Mouse (Mus musculus): ENCODE measurements around the gene Sema5a. TPM values are rescaled to one million over a fixed set of nuclear protein-coding genes. Genes with fewer than 3 reads are reported as not detected.

Gene Sema5a
- polyA plus RNA-seq, 1 experiment from 2014 or later, result 0.48 TPM

DNA sequence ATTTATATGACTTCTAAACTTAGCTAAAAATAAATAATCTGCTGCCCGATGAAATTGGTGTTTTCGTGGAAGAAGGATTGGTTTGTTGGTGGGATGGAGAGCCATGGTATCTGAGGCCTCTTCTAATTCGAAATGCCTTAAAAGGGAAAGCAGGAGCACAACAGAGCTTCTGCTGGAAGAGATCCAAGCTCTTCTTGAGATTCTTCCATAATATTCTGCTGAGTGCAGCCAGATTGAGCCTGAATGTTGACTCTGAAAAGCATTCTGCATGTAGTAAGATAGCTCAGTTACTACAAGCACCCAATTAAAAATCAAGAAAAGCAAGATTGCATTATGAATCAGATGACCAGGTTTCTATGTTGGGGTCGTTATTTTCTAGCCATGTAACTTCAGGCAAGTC lies 36.8 kb downstream of the Sema5a start:
- Histone ChIP-seq H3K4me2 (ENCODE audit: low read depth, low read length) (no peak overlapping the region), H3K4me3 (ENCODE audit: low read depth, low read length) (no peak overlapping the region), H3K9ac (ENCODE audit: low read depth, low read length) (no peak overlapping the region), H3K9me3 (replicated peaks; ENCODE audit: control insufficient read depth, low read length) (no peaks in the 10 kb centered on the region), H3K4me1 (ENCODE audit: control insufficient read depth, low read depth, low read length) (no peaks in the 10 kb centered on the region), H3K27ac (ENCODE audit: low read length) (no peak overlapping the region), H3K36me3 (ENCODE audit: control insufficient read depth, insufficient read depth) (no peaks in the 10 kb centered on the region), H3K27me3 (ENCODE audit: control insufficient read depth, insufficient read depth, low read depth, low read length) (no peaks in the 10 kb centered on the region)
- ATAC-seq (ENCODE audit: low read depth), result no peak
- WGBS (ENCODE audit: insufficient replicate concordance), result 64% methylated on average over 4 of the region's 4 CpGs

DNA sequence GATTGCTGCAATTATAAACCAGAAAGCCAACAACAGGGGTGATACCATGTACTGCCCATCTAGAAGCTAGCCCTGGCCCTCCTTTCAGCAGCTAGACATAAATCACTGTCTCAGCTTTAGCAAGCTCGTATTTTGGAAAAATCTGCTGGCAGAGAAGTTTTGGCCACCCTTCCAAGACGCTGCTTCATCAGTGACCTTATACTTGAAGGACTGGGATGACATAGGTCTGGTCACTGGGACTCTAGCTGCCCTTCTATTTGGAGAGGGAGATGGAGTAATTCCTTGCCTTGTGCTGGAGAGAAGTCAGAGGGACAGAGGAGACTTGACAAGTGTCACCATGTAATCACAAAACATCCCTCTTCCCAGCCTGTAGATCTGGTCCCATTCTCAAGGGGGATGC lies 40.1 kb downstream of the Sema5a start:
- Histone ChIP-seq H3K27me3 (ENCODE audit: control insufficient read depth, insufficient read depth, low read depth, low read length) (no peaks in the 10 kb centered on the region), H3K4me1 (ENCODE audit: control insufficient read depth, low read depth, low read length) (no peaks in the 10 kb centered on the region), H3K36me3 (ENCODE audit: control insufficient read depth, insufficient read depth) (no peaks in the 10 kb centered on the region), H3K27ac (ENCODE audit: low read length) (no peak overlapping the region), H3K4me3 (ENCODE audit: low read depth, low read length) (no peak overlapping the region), H3K9ac (ENCODE audit: low read depth, low read length) (no peak overlapping the region), H3K4me2 (ENCODE audit: low read depth, low read length) (no peak overlapping the region), H3K9me3 (replicated peaks; ENCODE audit: control insufficient read depth, low read length) (no peaks in the 10 kb centered on the region)
- WGBS (ENCODE audit: insufficient replicate concordance), result 47% methylated on average over 2 of the region's 2 CpGs
- ATAC-seq (ENCODE audit: low read depth), result no peak

DNA sequence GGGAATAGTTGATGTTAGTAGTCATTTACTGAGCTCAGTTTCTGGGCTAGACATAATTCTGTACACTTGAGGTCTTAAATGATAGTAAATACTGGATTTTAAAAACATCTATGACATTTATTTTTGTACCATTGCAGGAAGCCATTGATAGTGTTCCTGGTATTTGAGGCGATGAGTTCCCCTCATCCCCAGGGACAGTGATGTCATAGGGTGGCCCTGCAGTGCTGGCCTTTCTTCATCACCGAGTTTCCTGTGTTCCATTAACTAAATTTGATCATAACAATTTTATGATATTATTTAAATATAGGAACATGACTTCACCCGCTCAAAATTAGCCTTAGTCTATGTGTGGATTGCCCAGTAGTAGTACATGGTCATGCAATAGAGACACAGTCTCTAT lies 41.7 kb downstream of the Sema5a start:
- H3K9me3 ChIP-seq (replicated peaks; ENCODE audit: control insufficient read depth, low read length), result no peaks in the 10 kb centered on the region
- H3K36me3 ChIP-seq (ENCODE audit: control insufficient read depth, insufficient read depth), result no peaks in the 10 kb centered on the region
- H3K4me1 ChIP-seq (ENCODE audit: control insufficient read depth, low read depth, low read length), result no peaks in the 10 kb centered on the region
- 49% methylated on average over 3 of the region's 3 CpGs for WGBS (ENCODE audit: insufficient replicate concordance)
- no peak overlapping the region for H3K27ac ChIP-seq (ENCODE audit: low read length)
- H3K4me2 ChIP-seq (ENCODE audit: low read depth, low read length), result no peak overlapping the region
- no peaks in the 10 kb centered on the region for H3K27me3 ChIP-seq (ENCODE audit: control insufficient read depth, insufficient read depth, low read depth, low read length)
- H3K4me3 ChIP-seq (ENCODE audit: low read depth, low read length), result no peak overlapping the region
- ATAC-seq (ENCODE audit: low read depth), result no peak
- no peak overlapping the region for H3K9ac ChIP-seq (ENCODE audit: low read depth, low read length)

DNA sequence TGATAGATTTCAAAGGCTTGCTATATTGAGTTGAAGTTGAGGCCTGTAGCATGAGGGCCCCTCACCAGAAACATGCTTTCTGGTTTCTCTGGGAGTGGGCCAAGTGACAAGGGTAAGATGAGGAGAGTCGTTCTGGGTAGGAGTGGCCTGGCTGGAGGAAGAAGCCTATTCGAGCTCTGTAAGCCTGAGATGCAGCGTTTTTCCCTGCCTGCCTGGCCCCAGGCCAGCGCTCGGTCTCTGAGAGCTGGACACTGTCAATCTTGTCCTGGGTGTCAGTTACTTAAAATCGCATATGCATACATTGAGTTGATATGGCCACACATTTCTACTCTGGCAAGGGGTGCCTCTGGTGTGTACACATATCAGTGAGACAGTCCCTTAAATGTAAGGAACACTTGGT lies 43.9 kb downstream of the Sema5a start:
- WGBS (ENCODE audit: insufficient replicate concordance), result 58% methylated on average over 6 of the region's 6 CpGs
- ATAC-seq (ENCODE audit: low read depth), result no peak
- H3K27ac ChIP-seq (ENCODE audit: low read length), result no peak overlapping the region

DNA sequence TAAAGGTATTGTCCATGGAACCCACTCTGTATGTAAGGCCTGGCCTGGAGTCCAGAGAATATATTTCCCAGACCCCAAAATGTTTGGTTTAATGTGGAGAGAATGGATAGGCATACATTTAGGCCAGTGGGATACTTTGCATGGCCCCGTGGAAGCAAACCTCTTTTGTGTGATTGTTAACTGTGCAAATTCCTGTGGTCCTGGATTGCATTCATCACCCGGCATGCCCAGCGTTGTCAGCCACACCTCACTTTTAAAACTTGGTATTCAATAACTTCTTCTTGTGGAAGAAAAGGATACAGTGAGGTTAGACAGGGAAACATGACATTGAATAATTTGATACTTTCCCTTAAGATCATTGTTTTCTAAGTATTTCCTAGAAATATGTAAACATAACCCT lies 46.4 kb downstream of the Sema5a start:
- no peaks in the 10 kb centered on the region for H3K4me1 ChIP-seq (ENCODE audit: control insufficient read depth, low read depth, low read length)
- no peak overlapping the region for H3K27ac ChIP-seq (ENCODE audit: low read length)
- H3K9ac ChIP-seq (ENCODE audit: low read depth, low read length), result no peak overlapping the region
- no peak for ATAC-seq (ENCODE audit: low read depth)
- H3K9me3 ChIP-seq (replicated peaks; ENCODE audit: control insufficient read depth, low read length), result no peaks in the 10 kb centered on the region
- no peaks in the 10 kb centered on the region for H3K36me3 ChIP-seq (ENCODE audit: control insufficient read depth, insufficient read depth)
- WGBS (ENCODE audit: insufficient replicate concordance), result 68% methylated on average over 3 of the region's 3 CpGs
- no peak overlapping the region for H3K4me3 ChIP-seq (ENCODE audit: low read depth, low read length)
- no peaks in the 10 kb centered on the region for H3K27me3 ChIP-seq (ENCODE audit: control insufficient read depth, insufficient read depth, low read depth, low read length)
- H3K4me2 ChIP-seq (ENCODE audit: low read depth, low read length), result no peak overlapping the region

More for the DNA sequence above, 43.9 kb downstream of the Sema5a start:
- H3K9me3 ChIP-seq (replicated peaks; ENCODE audit: control insufficient read depth, low read length), result no peaks in the 10 kb centered on the region
- H3K4me3 ChIP-seq (ENCODE audit: low read depth, low read length), result no peak overlapping the region
- no peak overlapping the region for H3K9ac ChIP-seq (ENCODE audit: low read depth, low read length)
- no peak overlapping the region for H3K4me2 ChIP-seq (ENCODE audit: low read depth, low read length)
- H3K36me3 ChIP-seq (ENCODE audit: control insufficient read depth, insufficient read depth), result no peaks in the 10 kb centered on the region
- H3K27me3 ChIP-seq (ENCODE audit: control insufficient read depth, insufficient read depth, low read depth, low read length), result no peaks in the 10 kb centered on the region
- H3K4me1 ChIP-seq (ENCODE audit: control insufficient read depth, low read depth, low read length), result no peaks in the 10 kb centered on the region

DNA sequence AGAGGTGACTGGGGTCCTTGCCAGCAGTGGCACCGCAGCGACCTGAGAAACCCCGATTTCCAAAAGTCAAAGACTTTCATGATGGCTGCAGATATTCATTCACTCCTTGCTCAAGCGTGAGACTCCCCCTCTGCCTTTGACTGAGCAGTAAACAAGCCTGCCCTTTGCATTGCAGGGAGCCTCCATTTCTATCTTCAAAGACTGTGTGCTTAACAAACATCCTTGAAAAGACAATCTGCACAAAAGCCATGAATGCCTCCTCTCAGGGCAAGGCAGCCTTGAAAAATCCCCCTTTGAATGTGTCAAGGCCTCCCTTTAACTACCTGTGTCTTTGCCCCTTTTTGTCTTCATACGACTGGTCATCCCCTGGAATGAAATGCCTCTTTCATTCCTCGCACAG lies 51.9 kb downstream of the Sema5a start:
- H3K27me3 ChIP-seq (ENCODE audit: control insufficient read depth, insufficient read depth, low read depth, low read length), result no peaks in the 10 kb centered on the region
- H3K4me1 ChIP-seq (ENCODE audit: control insufficient read depth, low read depth, low read length), result no peaks in the 10 kb centered on the region
- H3K9me3 ChIP-seq (replicated peaks; ENCODE audit: control insufficient read depth, low read length), result no peaks in the 10 kb centered on the region
- H3K4me3 ChIP-seq (ENCODE audit: low read depth, low read length), result no peak overlapping the region
- no peak overlapping the region for H3K27ac ChIP-seq (ENCODE audit: low read length)
- no peak overlapping the region for H3K9ac ChIP-seq (ENCODE audit: low read depth, low read length)
- no peak overlapping the region for H3K4me2 ChIP-seq (ENCODE audit: low read depth, low read length)
- WGBS (ENCODE audit: insufficient replicate concordance), result 54% methylated on average over 6 of the region's 6 CpGs
- ATAC-seq (ENCODE audit: low read depth), result no peak
- no peaks in the 10 kb centered on the region for H3K36me3 ChIP-seq (ENCODE audit: control insufficient read depth, insufficient read depth)

DNA sequence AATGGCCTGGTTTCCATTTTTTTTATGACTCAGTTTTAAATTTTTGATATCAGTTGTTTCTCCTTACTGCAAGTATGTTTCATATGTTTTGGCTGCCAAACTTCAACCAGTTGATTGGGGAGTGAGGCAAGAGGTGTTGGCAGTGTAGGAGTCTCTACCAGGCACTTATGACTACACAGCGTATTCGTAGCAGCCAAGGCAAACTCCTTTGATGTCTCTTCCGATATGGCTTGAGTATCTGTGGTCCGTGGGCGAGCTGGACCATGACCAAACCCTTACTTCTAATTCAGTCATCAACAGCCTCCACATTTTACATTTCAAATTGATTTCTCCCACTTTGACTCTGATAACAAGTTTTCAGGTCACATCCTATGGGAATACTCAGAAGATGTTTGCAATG lies 52.7 kb downstream of the Sema5a start:
- H3K9ac ChIP-seq (ENCODE audit: low read depth, low read length), result no peak overlapping the region
- no peak overlapping the region for H3K27ac ChIP-seq (ENCODE audit: low read length)
- H3K4me1 ChIP-seq (ENCODE audit: control insufficient read depth, low read depth, low read length), result no peaks in the 10 kb centered on the region
- H3K4me2 ChIP-seq (ENCODE audit: low read depth, low read length), result no peak overlapping the region
- WGBS (ENCODE audit: insufficient replicate concordance), result 70% methylated on average over 5 of the region's 5 CpGs
- ATAC-seq (ENCODE audit: low read depth), result no peak
- H3K9me3 ChIP-seq (replicated peaks; ENCODE audit: control insufficient read depth, low read length), result no peaks in the 10 kb centered on the region
- no peaks in the 10 kb centered on the region for H3K36me3 ChIP-seq (ENCODE audit: control insufficient read depth, insufficient read depth)
- no peak overlapping the region for H3K4me3 ChIP-seq (ENCODE audit: low read depth, low read length)
- H3K27me3 ChIP-seq (ENCODE audit: control insufficient read depth, insufficient read depth, low read depth, low read length), result no peaks in the 10 kb centered on the region

DNA sequence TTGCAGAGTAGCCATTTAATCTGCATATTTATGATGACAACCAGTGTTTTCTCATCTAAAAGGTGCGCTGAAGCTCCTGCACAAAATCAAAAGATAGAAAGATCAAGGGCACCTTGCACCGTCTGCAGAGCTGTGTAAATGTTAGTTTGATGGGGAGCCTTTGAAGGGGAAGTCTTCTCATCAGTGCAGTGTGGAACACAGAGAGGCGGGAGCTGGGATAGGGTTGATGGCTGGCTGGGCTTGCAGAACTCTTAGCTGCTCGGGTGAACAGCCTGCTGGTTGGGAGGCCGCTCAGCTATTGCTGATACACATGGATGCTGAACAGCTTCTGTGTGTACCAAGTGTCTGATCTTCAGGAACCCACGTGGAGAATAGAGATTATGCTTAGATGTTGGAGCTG lies 53.9 kb downstream of the Sema5a start:
- ATAC-seq (ENCODE audit: low read depth), result no peak
- no peak overlapping the region for H3K9ac ChIP-seq (ENCODE audit: low read depth, low read length)

DNA sequence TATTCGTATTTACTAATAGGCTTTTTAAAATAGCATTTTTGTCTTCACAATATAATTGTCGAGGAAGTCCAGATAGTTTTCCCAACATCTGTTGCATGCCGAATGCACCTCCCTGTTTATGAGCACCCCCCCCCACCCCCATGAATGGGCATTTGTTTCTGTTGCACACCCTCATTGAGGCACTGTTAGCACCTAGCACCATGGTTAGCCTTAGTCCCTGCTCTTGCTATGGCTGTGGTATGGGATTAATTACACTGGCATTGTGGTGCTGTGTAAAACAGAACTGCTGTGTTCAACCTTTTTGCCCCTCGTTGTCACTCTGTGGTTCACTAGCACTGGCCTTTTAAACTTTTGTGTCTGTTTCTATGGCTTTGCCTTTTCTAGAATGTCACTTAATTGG lies 56.4 kb downstream of the Sema5a start:
- H3K4me3 ChIP-seq (ENCODE audit: low read depth, low read length), result no peak overlapping the region
- no peaks in the 10 kb centered on the region for H3K36me3 ChIP-seq (ENCODE audit: control insufficient read depth, insufficient read depth)
- no peaks in the 10 kb centered on the region for H3K9me3 ChIP-seq (replicated peaks; ENCODE audit: control insufficient read depth, low read length)
- H3K4me1 ChIP-seq (ENCODE audit: control insufficient read depth, low read depth, low read length), result no peaks in the 10 kb centered on the region
- H3K27ac ChIP-seq (ENCODE audit: low read length), result no peak overlapping the region
- WGBS (ENCODE audit: insufficient replicate concordance), result 68% methylated on average over 4 of the region's 4 CpGs
- no peaks in the 10 kb centered on the region for H3K27me3 ChIP-seq (ENCODE audit: control insufficient read depth, insufficient read depth, low read depth, low read length)
- ATAC-seq (ENCODE audit: low read depth), result no peak
- H3K4me2 ChIP-seq (ENCODE audit: low read depth, low read length), result no peak overlapping the region
- H3K9ac ChIP-seq (ENCODE audit: low read depth, low read length), result no peak overlapping the region

More for the DNA sequence above, 53.9 kb downstream of the Sema5a start:
- no peak overlapping the region for H3K4me2 ChIP-seq (ENCODE audit: low read depth, low read length)
- no peaks in the 10 kb centered on the region for H3K9me3 ChIP-seq (replicated peaks; ENCODE audit: control insufficient read depth, low read length)
- H3K36me3 ChIP-seq (ENCODE audit: control insufficient read depth, insufficient read depth), result no peaks in the 10 kb centered on the region
- H3K27me3 ChIP-seq (ENCODE audit: control insufficient read depth, insufficient read depth, low read depth, low read length), result no peaks in the 10 kb centered on the region
- 53% methylated on average over 6 of the region's 6 CpGs for WGBS (ENCODE audit: insufficient replicate concordance)
- H3K27ac ChIP-seq (ENCODE audit: low read length), result no peak overlapping the region
- no peak overlapping the region for H3K4me3 ChIP-seq (ENCODE audit: low read depth, low read length)
- no peaks in the 10 kb centered on the region for H3K4me1 ChIP-seq (ENCODE audit: control insufficient read depth, low read depth, low read length)

All from liver, embryonic 16.5 days (tissue).